Mouse (Mus musculus) liver, embryonic 14.5 days (tissue): ENCODE data around the gene Tnip1. TPM values are rescaled to one million over a fixed set of nuclear protein-coding genes. Genes with fewer than 3 reads are reported as not detected.

Experiments
- ATAC-seq: fragments of 200-750 bp; cut with Nextera tagmentation; 2 replicates; pipeline ENCODE4 v1.8.0; 2017; ENCODE audit warnings: moderate number of reproducible peaks, mild to moderate bottlenecking, moderate library complexity; ENCODE audit not compliant: insufficient read depth
- DNase-seq, 3 experiments: peaks; one replicate each; pipeline ENCODE4 v3.0.0-alpha.2; 2012 to 2013; ENCODE audit warnings: low read depth in 3 of 3, low spot score in 3 of 3
- H3K27ac ChIP-seq: fragments of 300-500 bp; sonication (generic); 2 replicates; pipeline ENCODE4 v1.5.1; 2014; ENCODE audit warnings: moderate library complexity, mild to moderate bottlenecking, control low read depth, inconsistent platforms
- H3K27me3 ChIP-seq: fragments of 300-500 bp; sonication (generic); 2 replicates; pipeline ENCODE4 v1.6.1; 2014; ENCODE audit warnings: mild to moderate bottlenecking, low read length, moderate library complexity; ENCODE audit not compliant: control insufficient read depth, insufficient read depth
- H3K36me3 ChIP-seq: fragments of 300-500 bp; sonication (generic); replicated peaks from 2 replicates; pipeline ENCODE4 v1.6.1; 2014; ENCODE audit warnings: low read depth; ENCODE audit not compliant: control insufficient read depth, insufficient read depth
- H3K4me1 ChIP-seq, 2 experiments: fragments of 200-500 bp in 1 of 2; fragments of 300-500 bp in 1 of 2; sonication (generic) in 1 of 2; replicated peaks; 2 replicates each; pipeline ENCODE4 v1.6.1; 2012 to 2014; ENCODE audit warnings: antibody characterized with exemption in 1 of 2, inconsistent platforms in 1 of 2, low read length in 1 of 2; ENCODE audit not compliant: control insufficient read depth in 2 of 2, insufficient read depth in 2 of 2
- H3K4me2 ChIP-seq: fragments of 300-500 bp; sonication (generic); 2 replicates; pipeline ENCODE4 v1.6.1; 2014; ENCODE audit warnings: low read depth, mild to moderate bottlenecking, control low read depth, moderate library complexity
- H3K4me3 ChIP-seq, 2 experiments: fragments of 200-500 bp in 1 of 2; fragments of 300-500 bp in 1 of 2; sonication (generic) in 1 of 2; 2 replicates each; pipeline ENCODE4 v1.5.1; 2012 to 2014; ENCODE audit warnings: low read depth in 2 of 2, low read length in 2 of 2, mild to moderate bottlenecking in 2 of 2, control low read depth in 1 of 2, inconsistent platforms in 1 of 2, moderate library complexity in 1 of 2; ENCODE audit not compliant: insufficient read depth in 1 of 2
- H3K9ac ChIP-seq: fragments of 300-500 bp; sonication (generic); replicated peaks from 2 replicates; pipeline ENCODE4 v1.6.1; 2014; ENCODE audit warnings: mild to moderate bottlenecking, control low read depth, moderate library complexity
- H3K9me3 ChIP-seq: fragments of 300-500 bp; sonication (generic); 2 replicates; pipeline ENCODE4 v1.6.1; 2016; ENCODE audit warnings: low read length, mixed read lengths; ENCODE audit not compliant: control insufficient read depth
- CTCF ChIP-seq: IDR thresholded peaks from 2 replicates; pipeline ENCODE4 v1.5.1; 2016; ENCODE audit warnings: antibody characterized with exemption, low read depth, control low read depth
- EP300 ChIP-seq: IDR thresholded peaks from 2 replicates; pipeline ENCODE4 v1.6.1; 2016; ENCODE audit warnings: antibody characterized with exemption, low read depth
- WGBS: fragments of 180-500 bp; shearing (Covaris S2); extraction: QIAGEN DNeasy Blood & Tissue Kit; methylation state at CpG from one replicate; pipeline ENCODE4 v1.1.7; 2014; ENCODE audit not compliant: insufficient replicate concordance; 5-methylcytosine and 5-hydroxymethylcytosine counted together
- polyA plus RNA-seq, 2 experiments: library from polyadenylated mRNA; depleted of rRNA in 1 of 2; stranded (reverse) in 1 of 2; unstranded in 1 of 2; fragments of >200 nt; fragmentation: Nextera tagmentation in 1 of 2; extraction: Ambion mirVana in 1 of 2; gene quantifications; 2 replicates each; pipeline versions ENCODE4 v1.2.1 to v1.2.3; 2012 to 2014

The Tnip1 gene
- polyA plus RNA-seq, 2 experiments: 3.6 to 5.2 TPM

- no peak overlapping the region for H3K9ac ChIP-seq
- no peaks in the 10 kb centered on the region for H3K27me3 ChIP-seq
- no peaks in the 10 kb centered on the region for H3K4me1 ChIP-seq
- no peak for ATAC-seq
- WGBS: 48% methylated on average over 1 of the region's 1 CpGs
- peak; percentile 85 for TF ChIP-seq CTCF
- TF ChIP-seq EP300: no peak
- H3K27ac ChIP-seq: no peak overlapping the region
- no peak for DNase-seq
- no peaks in the 10 kb centered on the region for H3K36me3 ChIP-seq
- H3K9me3 ChIP-seq: no peaks in the 10 kb centered on the region
- no peak overlapping the region for H3K4me2 ChIP-seq
- H3K4me3 ChIP-seq: no peak overlapping the region
These were observed 25.3 kb upstream of the Tnip1 start for GRCm38 (mm10) chr11:54987974-54988373.

- Histone ChIP-seq H3K27ac (no peak overlapping the region), H3K36me3 (no peaks in the 10 kb centered on the region), H3K4me3 (no peak overlapping the region), H3K9me3 (no peaks in the 10 kb centered on the region), H3K9ac (no peak overlapping the region), H3K4me1 (no peaks in the 10 kb centered on the region), H3K27me3 (no peaks in the 10 kb centered on the region), H3K4me2 (no peak overlapping the region)
- 71% methylated on average over 3 of the region's 3 CpGs for WGBS
- TF ChIP-seq CTCF: no peak
- TF ChIP-seq EP300: no peak
- DNase-seq (no peak), ATAC-seq (no peak)
These were observed 22.4 kb upstream of the Tnip1 start for GRCm38 (mm10) chr11:54985086-54985485.

GRCm38 (mm10) chr11:54984581-54984980, 21.9 kb upstream of the Tnip1 start:
- Histone ChIP-seq H3K4me2 (no peak overlapping the region), H3K36me3 (no peaks in the 10 kb centered on the region), H3K4me1 (no peaks in the 10 kb centered on the region), H3K9ac (no peak overlapping the region), H3K4me3 (no peak overlapping the region), H3K9me3 (no peaks in the 10 kb centered on the region), H3K27ac (no peak overlapping the region), H3K27me3 (no peaks in the 10 kb centered on the region)
- WGBS: 44% methylated on average over 4 of the region's 4 CpGs
- no peak for DNase-seq
- no peak for ATAC-seq
- TF ChIP-seq CTCF (no peak), EP300 (no peak)

GRCm38 (mm10) chr11:54984085-54984484, 21.4 kb upstream of the Tnip1 start:
- Histone ChIP-seq H3K9me3 (no peaks in the 10 kb centered on the region), H3K27ac (no peak overlapping the region), H3K4me2 (no peak overlapping the region), H3K27me3 (no peaks in the 10 kb centered on the region), H3K4me1 (no peaks in the 10 kb centered on the region), H3K36me3 (no peaks in the 10 kb centered on the region), H3K4me3 (no peak overlapping the region), H3K9ac (no peak overlapping the region)
- WGBS: 2% methylated on average over 6 of the region's 6 CpGs
- DNase-seq (peak; percentile 37 to 49 (median 45)), ATAC-seq (no peak)
- TF ChIP-seq EP300: no peak
- peak; percentile 75 for TF ChIP-seq CTCF

- H3K4me1 ChIP-seq: no peaks in the 10 kb centered on the region
- no peak for DNase-seq
- TF ChIP-seq EP300 (no peak), CTCF (peak; percentile 26; the same call in 1 of the 2 replicates)
- no peaks in the 10 kb centered on the region for H3K9me3 ChIP-seq
- whole genome bisulfite sequencing: 69% methylated on average over 6 of the region's 6 CpGs
- ATAC-seq: no peak
- no peak overlapping the region for H3K4me3 ChIP-seq
- H3K9ac ChIP-seq: no peak overlapping the region
- no peak overlapping the region for H3K27ac ChIP-seq
- no peak overlapping the region for H3K4me2 ChIP-seq
- H3K27me3 ChIP-seq: no peaks in the 10 kb centered on the region
- H3K36me3 ChIP-seq: no peaks in the 10 kb centered on the region
These were observed 19.8 kb upstream of the Tnip1 start for GRCm38 (mm10) chr11:54982520-54982919.
